Mouse (Mus musculus) liver, embryonic 16.5 days (tissue): ENCODE measurements around the gene Cpsf7. TPM values are rescaled to one million over a fixed set of nuclear protein-coding genes. Genes with fewer than 3 reads are reported as not detected.

ENCODE experiments used
- ATAC-seq: fragments of 200-750 bp; cut with Nextera tagmentation; 2 replicates; pipeline ENCODE4 v1.8.0; 2017; ENCODE audit warnings: low read depth, mild to moderate bottlenecking, moderate number of reproducible peaks, moderate library complexity
- H3K27ac ChIP-seq: fragments of 300-500 bp; sonication (generic); 2 replicates; pipeline ENCODE4 v1.5.1; 2014; ENCODE audit warnings: mild to moderate bottlenecking, low read length
- H3K27me3 ChIP-seq: fragments of 300-500 bp; sonication (generic); 2 replicates; pipeline ENCODE4 v1.6.1; 2014; ENCODE audit warnings: low read depth, low read length, mixed read lengths; ENCODE audit not compliant: control insufficient read depth, insufficient read depth
- H3K36me3 ChIP-seq: fragments of 300-500 bp; sonication (generic); 2 replicates; pipeline ENCODE4 v1.6.1; 2014; ENCODE audit warnings: mild to moderate bottlenecking; ENCODE audit not compliant: control insufficient read depth, insufficient read depth
- H3K4me1 ChIP-seq: fragments of 300-500 bp; sonication (generic); 2 replicates; pipeline ENCODE4 v1.6.1; 2014; ENCODE audit warnings: low read depth, low read length, mixed read lengths; ENCODE audit not compliant: control insufficient read depth
- H3K4me2 ChIP-seq: fragments of 300-500 bp; sonication (generic); 2 replicates; pipeline ENCODE4 v1.6.1; 2014; ENCODE audit warnings: low read depth, low read length, mixed read lengths
- H3K4me3 ChIP-seq: fragments of 300-500 bp; sonication (generic); 2 replicates; pipeline ENCODE4 v1.5.1; 2014; ENCODE audit warnings: low read depth, mild to moderate bottlenecking, low read length
- H3K9ac ChIP-seq: fragments of 300-500 bp; sonication (generic); 2 replicates; pipeline ENCODE4 v1.6.1; 2014; ENCODE audit warnings: low read depth, low read length
- H3K9me3 ChIP-seq: fragments of 300-500 bp; sonication (generic); replicated peaks from 2 replicates; pipeline ENCODE4 v1.6.1; 2016; ENCODE audit warnings: low read length; ENCODE audit not compliant: control insufficient read depth
- WGBS: fragments of 180-500 bp; shearing (Covaris S2); extraction: QIAGEN DNeasy Blood & Tissue Kit; methylation state at CpG from one replicate; pipeline ENCODE4 v1.1.7; 2014; ENCODE audit not compliant: insufficient replicate concordance; 5-methylcytosine and 5-hydroxymethylcytosine counted together
- polyA plus RNA-seq: library from polyadenylated mRNA; unstranded; fragments of >200 nt; fragmentation: Nextera tagmentation; extraction: Ambion mirVana; gene quantifications from 2 replicates; pipeline ENCODE4 v1.2.1, GENCODE M21; 2015

Gene Cpsf7
- polyA plus RNA-seq, 1 experiment from 2014 or later: 14.0 TPM

GRCm38 (mm10) chr19:10576690-10577561 is 51.9 kb downstream of the Cpsf7 start, which contains the start of the genes Cyb561a3 and Tmem138:
Gene Cyb561a3 (plus strand): TSS chr19:10577172.
Gene Tmem138 (minus strand): TSS chr19:10577362.
- peak; percentile 92 for ATAC-seq

GRCm38 (mm10) chr19:10580102-10580501 is 55.0 kb downstream of the Cpsf7 start:
- Histone ChIP-seq H3K9me3 (no peaks in the 10 kb centered on the region), H3K27ac (no peak overlapping the region), H3K4me2 (no peak overlapping the region), H3K4me1 (peaks cover 17% of the 10 kb centered on the region), H3K4me3 (no peak overlapping the region), H3K36me3 (0 out of 2 replicates have a peak, but pooled peaks cover under 1% of the 10 kb centered on the region), H3K9ac (no peak overlapping the region), H3K27me3 (no peaks in the 10 kb centered on the region)
- WGBS: 54% methylated on average over 3 of the region's 3 CpGs
- no peak for ATAC-seq

More at GRCm38 (mm10) chr19:10576690-10577561, 51.9 kb downstream of the Cpsf7 start, which contains the start of the genes Cyb561a3 and Tmem138:
- H3K4me2 ChIP-seq: peak within 1 kb of the TSS; percentile 76
- H3K27me3 ChIP-seq: no peaks in the 10 kb centered on the region
- H3K4me1 ChIP-seq: peaks cover 17% of the 10 kb centered on the region
- under 1% methylated on average over 44 of the region's 44 CpGs for WGBS
- 0 out of 2 replicates have a peak, but pooled peaks cover 5% of the 10 kb centered on the region for H3K36me3 ChIP-seq
- peak within 1 kb of the TSS; percentile 88 for H3K9ac ChIP-seq
- peak within 1 kb of the TSS; percentile 82 for H3K4me3 ChIP-seq
- no peaks in the 10 kb centered on the region for H3K9me3 ChIP-seq
- peak within 1 kb of the TSS; percentile 90 for H3K27ac ChIP-seq

- Histone ChIP-seq H3K4me2 (no peak overlapping the region), H3K27ac (no peak overlapping the region), H3K9ac (no peak overlapping the region), H3K4me3 (no peak overlapping the region), H3K4me1 (peaks cover 17% of the 10 kb centered on the region), H3K36me3 (no peaks in the 10 kb centered on the region), H3K27me3 (no peaks in the 10 kb centered on the region), H3K9me3 (no peaks in the 10 kb centered on the region)
- 45% methylated on average over 3 of the region's 3 CpGs for WGBS
- no peak for ATAC-seq
Observed at GRCm38 (mm10) chr19:10580761-10581160, 55.7 kb downstream of the Cpsf7 start.

- H3K27me3 ChIP-seq: no peaks in the 10 kb centered on the region
- no peak overlapping the region for H3K4me2 ChIP-seq
- peaks cover 13% of the 10 kb centered on the region for H3K4me1 ChIP-seq
- no peak overlapping the region for H3K4me3 ChIP-seq
- 67% methylated on average over 6 of the region's 6 CpGs for WGBS
- no peak overlapping the region for H3K27ac ChIP-seq
- H3K9ac ChIP-seq: no peak overlapping the region
- no peak for ATAC-seq
- H3K9me3 ChIP-seq: no peaks in the 10 kb centered on the region
- no peaks in the 10 kb centered on the region for H3K36me3 ChIP-seq
Observed at GRCm38 (mm10) chr19:10581984-10582383, 56.9 kb downstream of the Cpsf7 start.

GRCm38 (mm10) chr19:10583550-10584146 is 58.6 kb downstream of the Cpsf7 start:
- peaks cover 8% of the 10 kb centered on the region; the same call in 1 of the 2 replicates for H3K36me3 ChIP-seq
- no peak for ATAC-seq
- 61% methylated on average over 7 of the region's 7 CpGs for WGBS
- H3K4me1 ChIP-seq: peaks cover 12% of the 10 kb centered on the region
- H3K9me3 ChIP-seq: no peaks in the 10 kb centered on the region
- H3K4me2 ChIP-seq: no peak overlapping the region
- H3K27me3 ChIP-seq: no peaks in the 10 kb centered on the region
- no peak overlapping the region for H3K4me3 ChIP-seq
- no peak overlapping the region for H3K27ac ChIP-seq
- no peak overlapping the region for H3K9ac ChIP-seq

- Histone ChIP-seq H3K27me3 (no peaks in the 10 kb centered on the region), H3K4me1 (peaks cover 6% of the 10 kb centered on the region), H3K27ac (no peak overlapping the region), H3K9ac (no peak overlapping the region), H3K4me2 (no peak overlapping the region), H3K4me3 (no peak overlapping the region), H3K9me3 (no peaks in the 10 kb centered on the region), H3K36me3 (peaks cover 8% of the 10 kb centered on the region; the same call in 1 of the 2 replicates)
- ATAC-seq: peak; percentile 38; the same call in 1 of the 2 replicates
- 61% methylated on average over 8 of the region's 8 CpGs for WGBS
Observed at GRCm38 (mm10) chr19:10585112-10585511, 60.0 kb downstream of the Cpsf7 start.

- ATAC-seq: peak; percentile 28; the same call in 1 of the 2 replicates
- no peak overlapping the region for H3K4me2 ChIP-seq
- H3K4me1 ChIP-seq: peaks cover 6% of the 10 kb centered on the region
- WGBS: 60% methylated on average over 8 of the region's 8 CpGs
- no peak overlapping the region for H3K9ac ChIP-seq
- H3K36me3 ChIP-seq: peaks cover 8% of the 10 kb centered on the region; the same call in 1 of the 2 replicates
- no peak overlapping the region for H3K4me3 ChIP-seq
- no peaks in the 10 kb centered on the region for H3K27me3 ChIP-seq
- H3K27ac ChIP-seq: peak overlapping the region; percentile 52
- H3K9me3 ChIP-seq: no peaks in the 10 kb centered on the region
Observed at GRCm38 (mm10) chr19:10587231-10587630, 62.2 kb downstream of the Cpsf7 start.

GRCm38 (mm10) chr19:10589127-10589857 is 64.2 kb downstream of the Cpsf7 start:
- no peaks in the 10 kb centered on the region for H3K27me3 ChIP-seq
- peaks cover 8% of the 10 kb centered on the region; the same call in 1 of the 2 replicates for H3K36me3 ChIP-seq
- H3K4me2 ChIP-seq: no peak overlapping the region
- no peak overlapping the region for H3K4me3 ChIP-seq
- H3K27ac ChIP-seq: peak overlapping the region; percentile 59
- no peak for ATAC-seq
- no peaks in the 10 kb centered on the region for H3K9me3 ChIP-seq
- WGBS: 40% methylated on average over 5 of the region's 5 CpGs
- H3K4me1 ChIP-seq: peaks cover 15% of the 10 kb centered on the region
- H3K9ac ChIP-seq: no peak overlapping the region
